Mouse (Mus musculus) cerebellum, adult 2 months (tissue): ENCODE data around the gene Hrc.

Experiments
- CTCF ChIP-seq: fragments of 200-500 bp; IDR thresholded peaks from 2 replicates; pipeline ENCODE4 v1.5.1; 2011; ENCODE audit warnings: low read depth, mild to moderate bottlenecking, control low read depth, low read length, moderate library complexity, borderline replicate concordance; ENCODE audit not compliant: insufficient read depth
- POLR2A ChIP-seq: fragments of 200-500 bp; IDR thresholded peaks from 2 replicates; pipeline ENCODE4 v1.6.1; 2011; ENCODE audit warnings: low read length, control low read depth, borderline replicate concordance; ENCODE audit not compliant: insufficient read depth

- TF ChIP-seq POLR2A (no peak), CTCF (peak; percentile 29; the same call in 1 of the 2 replicates)
Observed at GRCm38 (mm10) chr7:45343543-45343942, 8.5 kb downstream of the Hrc start.
